Mouse (Mus musculus): ENCODE measurements at regions not wholly inside any gene's neighbourhood (a gene's known extent, or its start where the extent isn't known, plus 50 kb on each side); places are given as distances from the start of the nearest gene placed in this dataset.

GRCm38 (mm10) chr2:99236968-99237367, 569.9 kb upstream of the Gm10800 start:
- DNase-seq (ENCODE audit: low spot score) (peak; percentile 8), ATAC-seq (ENCODE audit: insufficient read depth, low read depth) (no peak)
- H3K4me2 ChIP-seq (ENCODE audit: low read depth, low read length): no peak overlapping the region
- H3K27ac ChIP-seq (ENCODE audit: low read depth): no peak overlapping the region
- no peaks in the 10 kb centered on the region for H3K27me3 ChIP-seq (ENCODE audit: control insufficient read depth, insufficient read depth, low read length)
- WGBS: 7% methylated on average over 7 of the region's 7 CpGs
- H3K9me3 ChIP-seq (replicated peaks; ENCODE audit: control insufficient read depth, low read length): no peaks in the 10 kb centered on the region
- no peak overlapping the region for H3K4me3 ChIP-seq (ENCODE audit: low read depth, low read length)
- H3K4me1 ChIP-seq (ENCODE audit: control insufficient read depth, insufficient read depth): no peaks in the 10 kb centered on the region
- H3K9ac ChIP-seq (replicated peaks; ENCODE audit: low read depth, low read length): no peak overlapping the region
- H3K36me3 ChIP-seq (replicated peaks; ENCODE audit: control insufficient read depth, insufficient read depth, low read length): no peaks in the 10 kb centered on the region
- TF ChIP-seq EP300 (IDR thresholded peaks at IDR 0.05; ENCODE audit: low read depth): no peak
- TF ChIP-seq CTCF (IDR thresholded peaks at IDR 0.05; ENCODE audit: low read depth): peak; percentile 65

All from heart, postnatal 0 days (tissue).